Mouse (Mus musculus) testis, adult 2 months (tissue): ENCODE results near the gene Gng7.

Experiments used
- CTCF ChIP-seq: fragments of 200-500 bp; IDR thresholded peaks from 2 replicates; pipeline ENCODE4 v1.5.1; 2012; ENCODE audit warnings: low read depth, mild to moderate bottlenecking, inconsistent platforms, low read length, moderate library complexity; ENCODE audit not compliant: control insufficient read depth, insufficient read depth, insufficient replicate concordance
- POLR2A ChIP-seq: fragments of 200-500 bp; IDR thresholded peaks from 2 replicates; pipeline ENCODE4 v1.6.1; 2012; ENCODE audit warnings: low read depth, mild to moderate bottlenecking, inconsistent platforms, low read length, moderate library complexity; ENCODE audit not compliant: control insufficient read depth

GRCm38 (mm10) chr10:80909375-80910162 lies 105.2 kb downstream of the Gng7 start:
- TF ChIP-seq CTCF = no peak
- no peak for TF ChIP-seq POLR2A
